In the genomic region with DNA sequence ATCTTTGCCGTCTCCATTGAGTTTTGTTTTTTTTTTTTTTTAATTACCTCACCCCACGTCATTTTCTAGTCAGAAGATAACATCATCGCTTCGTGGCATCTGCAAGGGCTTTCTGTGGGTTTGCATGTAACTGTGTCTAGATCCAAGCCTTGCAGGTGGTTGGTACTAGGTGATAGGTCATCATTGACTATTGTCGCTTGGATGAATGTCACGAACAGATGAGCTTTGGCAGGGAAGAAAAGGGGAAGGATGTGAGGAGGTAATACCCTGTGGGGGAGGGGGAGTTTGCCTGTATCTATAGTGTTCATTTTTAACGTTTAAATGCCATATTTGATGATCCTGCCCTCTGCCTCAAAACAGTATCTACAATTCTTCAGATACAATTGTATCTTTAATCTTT, we compare ENCODE assay signal across 33 mouse cellular contexts.
DNase-seq lines count a peak whose midpoint lies in the region; ATAC-seq lines count a peak whose summit lies in the region.
"Had no signal": no experiment of that assay in that cellular context is flagged by ENCODE, and none has a peak within 500 bp of the region (broad histone marks: within the 10 kb centered on the region; RNA-seq: fewer than 3 reads in every experiment).

No protein-coding gene starts in this region.

- H3K4me3 ChIP-seq in midbrain, embryonic 14.5 days (replicated peaks; ENCODE audit: low read depth, low read length) = no peak overlapping the region
- H3K4me3 ChIP-seq: embryonic facial prominence, embryonic 10.5 days; embryonic facial prominence, embryonic 15.5 days; forebrain, embryonic 12.5 days; heart, embryonic 10.5 days; heart, embryonic 15.5 days; hindbrain, embryonic 12.5 days; intestine, embryonic 15.5 days; layer of hippocampus, adult 2 months; limb, embryonic 10.5 days; limb, embryonic 15.5 days; liver, embryonic 15.5 days; neural tube, embryonic 13.5 days had no signal

- no peak overlapping the region for H3K4me2 ChIP-seq in midbrain, embryonic 14.5 days (ENCODE audit: low read length)
- H3K4me2 ChIP-seq: embryonic facial prominence, embryonic 15.5 days; forebrain, embryonic 12.5 days; heart, embryonic 15.5 days; hindbrain, embryonic 12.5 days; intestine, embryonic 15.5 days; limb, embryonic 15.5 days; liver, embryonic 15.5 days; lung, embryonic 14.5 days; midbrain, embryonic 11.5 days; neural tube, embryonic 13.5 days had no signal

- DNase-seq in 416B (ENCODE audit: low read depth) = peak; percentile 3
- peak; percentile 29 to 43 for DNase-seq in B cell, adult 2 months
- DNase-seq in thymus, postnatal 14 days = peak; percentile 16
- no peak for DNase-seq in layer of hippocampus, postnatal 25 days (ENCODE audit: extremely low spot score in 1 of 2, low spot score in 1 of 2)
- DNase-seq in midbrain, embryonic 14.5 days = no peak
- DNase-seq in cerebellum, postnatal 36 days = no peak
- DNase-seq: adrenal gland, postnatal 25 days; cerebellum, adult 11-12 months; cerebellum, postnatal 10 days; forebrain, postnatal 0 days; gastrocnemius, postnatal 14 days; heart, adult 11 months; kidney, adult 2 months; kidney, postnatal 36 days; layer of hippocampus, postnatal 36 days; lung, embryonic 14.5 days; lung, postnatal 14 days; spleen, adult 18-20 months had no signal

- H3K36me3 ChIP-seq in midbrain, embryonic 14.5 days (ENCODE audit: control insufficient read depth, insufficient read depth, low read length) = no peaks in the 10 kb centered on the region
- H3K36me3 ChIP-seq: embryonic facial prominence, embryonic 10.5 days; embryonic facial prominence, embryonic 15.5 days; forebrain, embryonic 12.5 days; heart, embryonic 10.5 days; heart, embryonic 15.5 days; hindbrain, embryonic 12.5 days; intestine, embryonic 15.5 days; limb, embryonic 10.5 days; limb, embryonic 15.5 days; liver, embryonic 15.5 days; neural tube, embryonic 13.5 days had no signal

- H3K27me3 ChIP-seq in midbrain, embryonic 14.5 days (ENCODE audit: control insufficient read depth, insufficient read depth, low read length) = no peaks in the 10 kb centered on the region
- H3K27me3 ChIP-seq: forebrain, embryonic 12.5 days; heart, embryonic 15.5 days; intestine, embryonic 15.5 days; liver, embryonic 15.5 days; neural tube, embryonic 13.5 days had no signal

- no peak overlapping the region for H3K9ac ChIP-seq in midbrain, embryonic 14.5 days (replicated peaks; ENCODE audit: low read length)
- H3K9ac ChIP-seq: embryonic facial prominence, embryonic 15.5 days; forebrain, embryonic 12.5 days; forebrain, postnatal 0 days; heart, embryonic 15.5 days; hindbrain, embryonic 12.5 days; intestine, embryonic 15.5 days; limb, embryonic 15.5 days; liver, embryonic 15.5 days; lung, embryonic 14.5 days; neural tube, embryonic 13.5 days had no signal

- no peaks in the 10 kb centered on the region for H3K4me1 ChIP-seq in midbrain, embryonic 14.5 days (ENCODE audit: control insufficient read depth, insufficient read depth, low read length)
- H3K4me1 ChIP-seq: heart, embryonic 10.5 days; heart, embryonic 15.5 days; hindbrain, embryonic 12.5 days; limb, embryonic 15.5 days; liver, embryonic 15.5 days had no signal

- WGBS in midbrain, embryonic 14.5 days = 75% methylated on average over 7 of the region's 7 CpGs

- no peak overlapping the region for H3K27ac ChIP-seq in midbrain, embryonic 14.5 days (replicated peaks; ENCODE audit: low read depth, low read length)
- H3K27ac ChIP-seq: embryonic facial prominence, embryonic 10.5 days; embryonic facial prominence, embryonic 15.5 days; forebrain, embryonic 12.5 days; heart, embryonic 10.5 days; heart, embryonic 15.5 days; hindbrain, embryonic 12.5 days; hindbrain, postnatal 0 days; intestine, embryonic 15.5 days; layer of hippocampus, adult 2 months; limb, embryonic 10.5 days; limb, embryonic 15.5 days; liver, embryonic 15.5 days; neural tube, embryonic 13.5 days had no signal

- no peaks in the 10 kb centered on the region for H3K9me3 ChIP-seq in midbrain, embryonic 14.5 days (ENCODE audit: control insufficient read depth, low read length)
- H3K9me3 ChIP-seq: embryonic facial prominence, embryonic 10.5 days; embryonic facial prominence, embryonic 15.5 days; forebrain, embryonic 12.5 days; heart, embryonic 10.5 days; heart, embryonic 15.5 days; hindbrain, embryonic 12.5 days; intestine, embryonic 15.5 days; limb, embryonic 10.5 days; limb, embryonic 15.5 days; liver, embryonic 15.5 days; neural tube, embryonic 13.5 days had no signal

- ATAC-seq in hematopoietic stem cell, adult 5-6 weeks (replicated peaks in 1 of 2; ENCODE audit: insufficient read depth in 1 of 2, low FRiP score in 2 of 2, low TSS enrichment in 1 of 2, low read depth in 1 of 2, poor library complexity in 2 of 2, severe bottlenecking in 2 of 2) = peak; percentile 32 to 53; a peak in 2 of 4 replicates
- ATAC-seq in midbrain, embryonic 14.5 days (ENCODE audit: low FRiP score, low TSS enrichment) = no peak
- ATAC-seq: forebrain, postnatal 0 days; hindbrain, postnatal 0 days; intestine, embryonic 15.5 days had no signal

Comparison
In these comparisons a context has a peak if more than half of its experiments do, and no peak if none do; other contexts are left out.
1. DNase-seq: peak in 416B (single experiment), B cell, adult 2 months (2 of 2) and thymus, postnatal 14 days (single experiment); none in layer of hippocampus, postnatal 25 days (0 of 2), midbrain, embryonic 14.5 days (single experiment) and cerebellum, postnatal 36 days (0 of 2).